Mouse (Mus musculus) natural killer cell, adult 2 months (primary cell): ENCODE measurements at regions not wholly inside any gene's neighbourhood (a gene's known extent, or its start where the extent isn't known, plus 50 kb on each side); places are given as distances from the start of the nearest gene placed in this dataset.

Experiments used
- DNase-seq, 2 experiments: peaks; one replicate each; pipeline ENCODE4 v3.0.0; 2022; ENCODE audit warnings: low spot score in 2 of 2

DNA sequence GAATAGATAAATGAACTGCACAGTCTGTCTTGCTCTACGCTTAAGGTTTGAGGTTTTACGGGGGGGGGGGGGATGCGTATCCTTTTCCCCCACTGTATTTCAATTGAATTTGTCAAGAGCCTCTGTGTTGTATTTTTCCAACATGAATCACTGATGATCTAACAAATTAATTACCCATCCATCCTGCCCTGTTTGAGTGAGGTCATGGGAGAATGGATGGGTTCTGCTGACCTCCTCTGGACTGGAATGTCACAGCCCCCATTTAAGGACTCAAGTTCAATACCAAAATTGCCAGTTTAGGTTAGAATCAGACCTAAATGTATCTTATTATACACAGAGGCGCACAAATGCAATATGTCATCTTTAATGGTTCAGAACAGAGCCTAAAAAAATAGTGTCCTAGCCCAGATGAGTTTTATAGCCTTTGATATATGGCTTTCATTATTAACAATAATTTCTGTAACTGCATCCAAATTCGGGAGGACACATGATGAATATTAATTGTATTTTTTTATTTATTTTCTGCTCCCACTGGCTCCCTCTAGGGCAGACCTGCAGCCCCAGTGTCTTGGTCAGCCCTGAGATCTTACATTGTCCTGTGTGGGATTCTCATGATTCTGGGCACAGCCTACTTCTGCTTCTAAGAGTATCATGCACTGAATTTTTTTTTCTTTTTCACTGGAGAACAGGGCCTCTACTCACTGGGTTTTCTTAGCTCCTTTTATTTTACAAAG lies 288.2 kb upstream of the Zfp703 start:
- DNase-seq = no peak

DNA sequence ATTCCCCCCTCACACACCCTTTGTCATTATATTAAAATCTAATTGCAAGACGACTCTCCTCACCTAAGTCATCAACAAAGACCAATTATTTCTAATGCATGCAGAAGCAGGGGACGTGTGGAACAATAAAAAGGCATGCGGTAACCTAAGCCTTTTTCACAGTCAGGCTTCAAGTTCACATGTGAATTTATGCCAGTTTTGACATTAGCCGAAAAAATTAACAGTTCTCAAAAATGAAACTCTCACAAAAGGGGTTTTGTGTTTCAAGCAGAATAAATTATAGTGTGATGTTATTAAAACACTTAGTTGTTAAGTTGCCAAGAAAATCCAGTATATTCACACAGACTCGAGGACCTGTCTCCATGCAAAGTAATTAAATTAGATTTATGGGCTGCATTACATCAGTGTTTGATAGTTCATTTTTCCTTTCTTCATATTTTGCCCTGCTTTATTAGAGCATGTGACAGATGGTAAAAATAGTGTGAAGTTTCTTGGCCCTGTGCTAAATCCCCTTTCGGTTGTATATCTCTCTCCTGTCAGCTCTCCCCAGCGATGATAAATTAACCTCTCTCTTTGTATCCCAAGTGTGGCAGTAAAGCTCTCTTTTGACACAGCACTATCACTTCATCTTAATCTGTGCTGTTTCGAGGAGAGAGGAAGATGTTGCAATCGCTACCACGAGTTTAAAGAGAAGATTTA lies 287.5 kb upstream of the Zfp703 start:
- DNase-seq = no peak

DNA sequence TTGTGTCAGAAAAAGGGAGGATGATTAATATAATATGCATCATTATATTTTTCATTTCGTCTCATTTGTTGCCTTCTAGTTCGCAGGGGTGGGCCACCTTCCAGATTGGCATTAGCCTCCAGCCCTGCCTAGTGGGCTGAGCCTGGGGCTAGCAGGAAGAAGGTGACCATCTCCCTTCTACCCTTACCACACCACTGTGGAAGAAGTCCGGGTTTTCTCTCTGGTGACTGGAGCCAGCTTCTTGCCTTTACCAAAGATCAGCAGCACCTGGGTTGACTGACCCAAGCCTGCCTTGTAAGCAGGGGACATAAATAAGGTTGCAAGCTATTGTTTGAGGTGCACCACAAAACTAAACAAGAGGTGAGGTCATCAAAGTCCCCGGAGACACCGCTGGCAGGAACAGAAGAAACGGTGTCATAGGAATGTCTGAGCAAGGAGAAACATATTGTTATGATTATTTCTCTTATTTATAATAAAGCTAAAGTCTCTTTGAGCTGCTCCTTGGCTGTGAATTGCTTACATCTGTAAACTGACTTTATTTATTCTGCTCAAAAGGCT lies 286.9 kb upstream of the Zfp703 start:
- no peak for DNase-seq

DNA sequence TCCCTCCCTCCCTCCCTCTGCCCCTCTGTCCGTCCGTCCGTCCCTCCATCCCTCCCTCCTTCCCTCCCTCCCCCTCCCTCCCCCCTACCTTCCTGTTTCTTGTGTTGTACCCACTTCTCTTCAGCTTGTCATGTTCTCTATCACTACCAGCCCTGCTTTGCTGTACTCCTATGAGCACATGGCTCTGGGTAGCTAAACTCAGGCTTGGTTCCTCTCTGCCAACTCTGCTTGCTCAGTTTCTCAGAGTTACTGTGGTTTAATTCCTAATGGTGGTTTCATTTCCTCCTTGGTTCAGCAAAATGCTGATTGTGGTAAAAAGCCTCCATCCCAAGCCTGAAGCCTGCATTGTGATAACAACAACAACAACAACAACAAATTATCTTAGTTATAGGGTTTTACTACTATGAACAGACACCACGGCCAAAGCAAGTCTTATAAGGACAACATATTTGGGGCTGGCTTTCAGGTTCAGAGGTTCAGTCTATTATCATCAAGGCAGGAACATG lies 279.5 kb upstream of the Zfp703 start:
- DNase-seq = peak in 1 of 2 experiments; percentile 1

DNA sequence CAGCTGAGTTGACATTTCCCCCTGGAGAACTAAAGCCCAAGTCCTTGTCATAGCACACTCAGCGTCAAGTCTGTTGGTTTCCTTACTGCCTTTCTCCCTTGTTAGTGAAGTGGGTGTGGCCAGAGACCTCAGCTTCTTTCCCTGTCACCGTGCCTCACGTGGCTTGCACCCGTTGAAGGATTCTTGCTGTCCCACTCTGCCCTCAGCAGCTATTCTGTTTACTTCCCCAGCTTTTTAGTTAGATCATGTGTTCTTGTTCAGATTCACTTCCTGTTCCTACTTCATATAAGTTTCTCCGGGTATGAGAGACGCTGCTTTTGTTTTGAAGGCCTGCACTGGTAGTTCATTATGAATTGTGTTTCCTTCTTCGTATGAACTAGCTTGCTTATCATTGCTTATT lies 278.5 kb upstream of the Zfp703 start:
- DNase-seq = peak in 1 of 2 experiments; percentile 61

DNA sequence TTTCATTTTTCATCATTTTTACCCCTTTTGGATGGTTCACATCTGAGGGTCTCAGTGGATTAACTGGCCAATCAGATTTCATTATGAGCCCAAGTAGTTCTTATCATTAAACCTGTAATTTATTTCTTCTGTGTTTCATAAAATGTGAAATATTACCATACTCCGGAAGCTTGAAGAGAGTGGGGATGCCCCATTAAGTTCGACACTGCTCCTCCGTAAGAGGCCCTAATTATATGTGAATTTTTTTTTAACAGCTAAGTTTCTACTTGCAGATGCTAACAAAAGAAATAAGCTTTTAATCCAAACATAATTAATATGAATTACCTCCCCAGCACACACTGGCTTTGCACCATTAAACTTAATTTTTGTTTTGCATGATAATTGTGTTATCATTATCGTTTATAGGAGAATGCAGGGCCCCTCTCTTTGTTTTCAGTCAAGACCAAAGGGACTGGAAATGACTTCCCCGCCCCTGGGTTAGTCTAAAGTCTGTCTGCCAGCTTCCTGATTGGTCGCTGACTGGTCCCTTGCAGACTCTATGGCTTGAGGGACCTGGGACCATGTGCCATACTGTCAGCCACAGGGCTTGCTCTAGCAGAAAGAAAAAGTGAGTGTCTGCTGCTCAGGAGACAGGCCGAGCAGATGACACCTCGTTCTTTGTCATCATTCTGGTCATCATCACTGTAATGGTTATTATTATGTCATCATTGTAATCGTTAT lies 270.9 kb upstream of the Zfp703 start:
- DNase-seq = no peak

DNA sequence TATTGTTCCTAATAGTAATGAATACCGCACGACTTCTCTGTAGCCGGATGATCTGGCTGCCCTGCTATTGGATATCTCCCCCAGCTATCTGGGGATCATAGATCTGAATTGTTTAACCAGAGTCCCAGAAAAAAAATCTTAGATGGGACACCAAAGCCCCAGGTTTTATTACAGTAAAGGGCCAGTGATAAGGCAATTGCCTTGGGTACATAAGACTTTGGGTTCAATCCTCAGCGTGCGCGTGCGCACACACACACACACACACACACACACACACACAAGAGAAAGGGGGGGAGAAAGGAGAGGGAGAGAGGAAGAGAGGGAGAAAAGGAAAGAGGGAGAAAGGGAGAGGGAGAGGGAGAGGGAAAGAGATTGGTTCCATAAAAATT lies 270.4 kb upstream of the Zfp703 start:
- DNase-seq = no peak

DNA sequence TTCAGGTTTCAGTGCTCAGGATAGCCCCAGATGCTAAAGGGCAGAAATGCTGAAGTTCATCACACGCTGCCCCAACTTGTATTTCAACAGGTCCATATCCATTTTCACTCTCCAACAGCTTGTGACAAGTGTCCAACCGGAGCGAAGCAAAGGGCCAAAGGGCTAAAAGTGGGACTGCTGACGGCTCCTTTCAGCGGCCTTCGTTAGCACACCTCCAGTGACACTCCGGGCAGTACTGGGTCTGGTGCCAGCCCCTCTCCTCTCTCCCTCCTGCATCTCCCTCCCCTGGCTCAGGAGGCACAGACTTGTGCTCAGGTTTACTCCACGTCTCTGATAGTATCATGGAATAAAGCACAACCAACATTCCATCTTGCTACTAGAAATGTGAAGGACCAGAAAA lies 263.3 kb upstream of the Zfp703 start:
- DNase-seq = no peak

DNA sequence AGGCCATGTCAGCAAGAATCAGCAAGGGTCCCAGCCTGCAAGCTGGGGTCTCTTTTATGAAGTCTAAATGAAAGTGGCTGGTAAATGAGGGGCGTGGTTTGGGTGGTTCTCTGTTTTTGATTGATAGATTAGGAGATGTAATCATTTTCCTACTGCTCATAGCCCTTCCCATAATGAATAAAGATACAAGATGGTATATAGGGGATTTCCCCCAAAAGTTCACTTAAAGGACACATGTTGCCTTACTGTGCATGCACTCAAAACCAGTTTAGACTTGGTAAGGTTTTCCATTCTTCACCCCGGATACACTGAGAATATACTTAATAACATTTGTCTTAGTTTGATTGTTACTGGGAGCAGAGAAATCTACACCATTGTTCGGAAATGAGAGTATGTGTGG lies 262.4 kb upstream of the Zfp703 start:
- DNase-seq = no peak

DNA sequence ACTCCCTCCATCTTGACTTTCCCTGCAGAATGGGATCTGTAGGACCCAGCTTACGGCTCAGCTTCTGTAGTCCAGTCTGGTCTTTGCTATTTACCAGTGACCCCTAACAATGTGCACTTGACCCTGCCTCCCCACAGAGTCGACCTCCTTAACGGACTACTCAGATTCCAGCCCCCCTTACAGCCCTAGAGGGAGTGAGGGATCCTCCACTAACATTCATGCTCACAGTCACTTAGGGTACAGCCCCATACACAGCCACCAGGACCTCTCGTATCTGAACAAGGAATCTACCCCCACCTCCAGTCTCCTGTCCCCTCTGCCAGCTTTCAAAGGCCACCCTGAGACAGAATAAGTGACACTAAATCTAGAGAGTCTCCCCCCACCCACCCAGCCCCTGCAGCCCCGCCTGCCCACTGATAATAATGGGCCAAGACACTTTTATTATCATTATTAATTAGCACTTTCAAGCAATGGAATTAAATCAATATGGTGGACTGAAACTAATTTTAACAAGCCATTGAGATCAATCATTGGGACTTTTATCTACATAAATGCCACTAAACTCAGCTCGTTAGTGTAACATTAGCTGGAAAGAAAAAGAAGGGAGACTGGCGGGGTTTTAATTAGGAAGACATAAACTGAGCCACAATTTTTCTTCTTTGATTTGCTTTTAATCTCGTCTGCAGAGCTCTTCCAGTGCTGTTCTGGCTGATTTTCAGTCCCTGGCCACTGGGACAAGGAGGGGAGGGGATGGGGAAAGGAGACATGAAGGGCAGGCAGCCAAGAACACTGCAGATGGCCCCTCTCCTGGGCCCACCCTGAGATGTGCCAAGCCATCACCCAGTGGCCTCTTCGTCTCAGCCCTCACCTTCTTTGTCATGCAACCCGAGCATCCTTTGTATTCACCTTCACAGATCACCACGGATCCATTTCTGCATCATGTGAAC lies 258.4 kb upstream of the Zfp703 start:
- no peak for DNase-seq

DNA sequence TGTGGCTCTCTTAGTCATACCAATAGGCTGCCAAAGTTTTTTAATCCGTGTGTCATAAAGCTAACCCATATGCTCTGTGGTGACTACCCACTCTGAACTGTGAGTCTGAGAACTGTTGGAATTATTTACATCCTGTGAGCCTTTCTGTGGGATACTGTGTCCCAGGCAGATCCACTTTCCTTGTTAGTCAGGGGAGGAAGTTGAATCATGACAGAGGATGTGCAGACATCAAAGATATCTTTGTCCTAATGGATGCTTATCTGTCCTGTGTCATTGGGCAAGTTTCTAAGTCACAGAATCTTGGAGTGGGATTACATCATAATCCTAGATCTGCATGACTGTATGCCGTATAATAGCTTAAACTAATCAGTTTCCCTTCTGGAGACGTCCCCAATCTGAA lies 254.4 kb upstream of the Zfp703 start:
- DNase-seq = no peak

DNA sequence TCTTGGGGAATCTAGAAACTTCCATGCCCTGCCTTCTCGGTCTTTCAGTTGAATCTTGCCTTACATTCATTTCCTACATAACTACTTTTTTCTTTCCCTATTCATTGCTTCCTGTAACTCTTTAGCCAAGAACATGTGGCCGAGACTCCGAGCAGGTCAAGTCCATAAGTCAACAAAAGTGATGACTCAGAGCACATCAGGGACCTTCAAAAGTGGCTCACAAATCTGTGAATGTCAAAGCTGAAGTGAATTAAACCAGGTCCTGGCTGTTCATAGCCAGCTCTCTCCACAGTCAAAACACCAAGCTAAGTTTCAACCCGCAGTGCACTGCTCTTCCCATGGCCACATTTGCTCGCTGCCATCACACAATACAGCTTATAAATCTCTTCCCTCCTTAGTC lies 252.5 kb upstream of the Zfp703 start:
- no peak for DNase-seq

DNA sequence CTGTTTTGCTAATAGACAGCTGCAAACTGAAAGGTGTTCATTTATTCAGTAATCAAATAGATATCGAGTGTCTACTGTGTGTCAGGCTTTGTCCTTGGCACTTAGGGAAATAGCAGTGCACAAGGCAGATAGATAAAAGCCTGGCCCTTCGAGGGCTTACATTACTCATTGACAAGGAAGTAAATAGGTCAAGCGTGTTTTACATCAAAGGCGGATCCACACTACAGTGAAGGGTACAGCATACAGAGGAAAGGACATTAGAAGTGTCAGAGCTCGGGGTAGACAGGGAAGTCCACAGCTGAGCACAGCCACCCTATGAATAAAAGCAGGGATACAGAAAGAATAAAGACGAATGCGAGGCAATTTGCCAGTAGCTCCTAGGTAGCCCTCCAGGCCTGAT lies 251.6 kb upstream of the Zfp703 start:
- no peak for DNase-seq

DNA sequence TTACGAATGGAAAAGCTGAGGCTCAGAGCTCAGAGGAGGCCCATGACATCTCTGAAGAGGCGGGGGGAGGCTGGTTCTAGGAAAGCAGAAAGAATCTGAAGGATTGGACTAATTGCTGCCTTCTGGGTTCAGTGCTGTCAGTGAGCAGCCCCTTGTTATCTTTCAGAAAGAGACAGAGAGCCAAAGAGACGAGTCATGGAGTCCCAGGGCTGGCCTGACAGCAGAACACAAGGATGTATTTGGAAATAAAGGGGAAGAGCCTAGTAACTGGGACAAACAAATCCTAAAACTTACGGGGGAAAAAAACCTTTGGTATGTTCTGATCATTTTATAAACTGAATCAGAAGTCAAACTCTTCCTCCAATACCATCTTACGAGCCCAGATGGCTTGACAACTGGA lies 247.8 kb upstream of the Zfp703 start:
- DNase-seq = no peak

DNA sequence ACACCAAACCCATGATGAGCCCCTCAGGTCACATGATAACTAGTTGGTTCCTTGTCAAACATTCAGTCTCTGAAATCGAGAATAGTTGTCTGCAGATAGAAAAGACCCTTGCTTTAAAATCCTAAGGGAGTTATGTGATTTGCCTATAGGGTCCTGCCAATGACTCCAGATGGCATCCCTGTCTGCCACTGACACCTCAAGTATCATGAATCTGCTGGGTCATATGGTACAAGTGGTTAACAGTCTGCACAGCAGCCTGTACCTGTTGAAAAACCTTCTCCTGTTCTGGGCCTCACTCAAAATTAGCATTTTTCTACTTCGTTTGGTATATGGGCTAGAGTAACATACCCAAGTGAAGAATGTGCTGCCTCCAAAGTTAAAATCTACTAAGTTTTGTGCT lies 246.0 kb upstream of the Zfp703 start:
- DNase-seq = no peak

DNA sequence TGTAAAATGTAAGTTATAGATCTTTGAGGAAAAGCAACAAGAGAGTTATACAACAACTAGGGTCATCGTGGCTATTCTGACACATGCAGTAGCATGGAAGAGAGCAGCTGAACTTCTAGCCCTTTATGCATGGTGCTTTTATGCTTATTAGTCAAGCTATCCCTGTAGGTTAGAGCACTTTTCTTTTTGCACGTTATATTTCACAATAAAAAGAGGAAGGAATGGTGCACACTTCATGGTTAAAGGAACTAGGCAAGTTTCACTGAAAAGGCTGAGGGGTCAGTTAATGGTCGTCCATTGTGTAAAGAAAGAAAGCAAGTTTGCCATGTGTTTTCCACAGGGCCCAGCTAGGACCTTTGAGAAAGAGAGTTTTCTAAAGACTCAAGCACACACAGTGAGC lies 232.7 kb upstream of the Zfp703 start:
- DNase-seq = no peak

DNA sequence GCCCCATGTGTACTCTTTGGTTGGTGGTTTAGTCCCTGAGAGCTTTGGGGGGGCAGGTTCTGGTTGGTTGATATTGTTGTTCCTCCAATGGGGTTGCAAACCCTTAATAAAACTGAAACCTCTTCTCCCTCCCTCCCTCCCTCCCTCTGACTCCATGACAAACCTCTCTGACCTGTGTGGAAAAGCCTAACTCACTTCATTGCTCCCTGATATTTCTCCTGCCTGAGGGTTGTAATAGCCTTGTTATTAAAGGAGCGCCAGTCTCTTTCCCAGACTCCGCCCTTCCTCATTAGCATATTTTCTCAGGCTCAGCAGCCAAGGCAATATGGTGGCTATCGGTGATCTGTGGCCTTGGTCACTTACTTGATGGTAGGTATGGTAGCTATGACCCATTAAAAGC lies 230.3 kb upstream of the Zfp703 start:
- DNase-seq = no peak

DNA sequence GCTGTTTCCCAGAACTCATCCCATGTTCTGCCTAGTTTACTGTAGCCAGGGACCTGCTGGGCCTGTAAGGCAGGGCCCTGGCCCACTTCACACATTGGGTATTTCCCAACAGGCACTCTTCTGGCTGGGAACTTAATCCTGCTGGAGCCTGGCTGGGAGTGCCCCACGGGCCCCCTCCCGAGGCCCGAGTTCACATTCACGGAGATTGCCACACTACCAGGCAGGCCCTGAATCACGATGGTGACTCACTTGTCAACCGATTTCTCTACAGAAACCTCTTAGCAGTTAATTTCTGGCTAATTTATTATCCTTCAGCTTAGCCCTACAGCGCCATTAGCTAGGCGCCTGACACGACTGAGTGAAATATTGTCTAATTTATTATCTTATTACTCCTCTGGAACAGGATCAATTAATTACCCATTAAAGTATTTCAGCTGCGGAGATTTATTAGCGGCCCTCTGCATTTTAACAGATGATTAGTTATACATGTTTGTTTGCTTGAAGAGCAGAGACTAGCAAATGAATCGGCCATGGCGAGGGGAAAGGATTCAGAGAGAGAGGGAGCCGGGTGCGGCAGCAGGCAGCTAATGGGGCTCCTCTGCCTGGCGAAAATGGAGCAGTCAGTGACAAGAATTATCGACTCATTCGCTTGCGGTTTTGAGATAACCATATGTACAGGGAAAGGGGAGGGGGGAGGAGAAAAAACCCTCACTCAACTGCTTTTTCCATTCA lies 229.7 kb upstream of the Zfp703 start:
- DNase-seq = no peak

DNA sequence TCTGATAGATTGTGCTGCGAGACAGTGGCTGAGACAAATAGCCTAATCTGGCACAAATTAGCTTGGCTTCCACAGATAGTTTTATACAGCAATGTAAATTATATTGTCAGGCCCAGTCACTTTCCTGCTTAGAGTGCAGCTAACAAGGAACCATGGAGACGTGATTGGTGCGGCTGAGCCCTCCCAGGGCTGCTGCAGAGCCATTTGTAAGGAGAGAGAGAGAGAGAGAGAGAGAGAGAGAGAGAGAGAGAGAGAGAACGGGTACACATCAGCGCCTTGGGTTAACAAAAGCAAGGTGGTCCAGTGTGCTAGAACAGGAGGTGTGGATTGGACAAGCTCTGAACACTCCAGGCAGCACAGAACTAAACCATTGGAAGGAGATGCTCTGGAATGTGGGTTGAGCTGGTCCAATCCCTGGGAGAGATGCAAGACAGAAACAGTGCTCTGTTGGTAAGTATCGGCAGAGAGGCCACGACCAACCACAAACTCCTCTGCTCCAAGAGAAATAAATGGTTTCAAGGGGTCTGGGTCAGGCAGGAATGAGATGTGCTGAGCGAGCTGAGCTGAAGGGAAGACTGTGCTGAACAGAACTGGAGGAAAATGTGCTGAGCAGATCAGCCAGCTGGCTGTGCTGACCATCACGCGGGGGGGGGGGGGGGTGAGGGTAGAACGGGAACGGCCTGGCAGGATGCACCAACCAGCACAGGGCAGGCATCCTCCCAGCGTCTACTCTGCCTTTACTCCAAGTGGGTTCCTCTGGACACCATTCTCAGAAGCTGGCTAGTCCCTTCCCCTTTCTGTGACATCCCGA lies 228.8 kb upstream of the Zfp703 start:
- DNase-seq = no peak

DNA sequence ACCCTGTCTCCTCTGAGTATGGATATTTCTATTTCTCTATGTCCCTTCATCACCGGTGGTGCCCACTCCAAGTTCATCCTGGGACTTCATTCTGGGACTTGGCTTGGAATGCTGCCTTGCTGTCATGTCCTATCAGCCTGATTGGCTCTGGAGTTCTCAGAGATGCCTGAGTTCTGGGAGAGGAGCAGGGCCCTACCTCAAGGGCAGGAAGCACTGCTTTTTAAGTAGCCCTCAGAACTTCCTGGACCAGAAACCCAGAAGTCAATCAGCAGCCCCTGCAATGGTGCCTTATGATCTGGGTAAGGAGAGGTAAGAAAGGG lies 228.2 kb upstream of the Zfp703 start:
- no peak for DNase-seq
